Mouse (Mus musculus) c-Kit-positive CD71-positive TER-119-negative erythroid progenitor cells, embryonic 14.5 days (primary cell): ENCODE data around the gene Cyp17a1.

Source experiments
- DNase-seq: peaks from one replicate; pipeline ENCODE4 v3.0.0-alpha.2; 2013; ENCODE audit warnings: low read depth

Gene Cyp17a1

GRCm38 (mm10) chr19:46669802-46670201 is 3.2 kb downstream of the Cyp17a1 start:
- no peak for DNase-seq

GRCm38 (mm10) chr19:46668263-46668662 is 4.7 kb downstream of the Cyp17a1 start:
- DNase-seq = no peak

- DNase-seq = no peak
Observed at GRCm38 (mm10) chr19:46667300-46667699, 5.7 kb downstream of the Cyp17a1 start.

- no peak for DNase-seq
Observed at GRCm38 (mm10) chr19:46665474-46665873, 7.5 kb downstream of the Cyp17a1 start.

- DNase-seq = no peak
Observed at GRCm38 (mm10) chr19:46662784-46663183, 10.2 kb downstream of the Cyp17a1 start.

GRCm38 (mm10) chr19:46662214-46662613 is 10.8 kb downstream of the Cyp17a1 start:
- no peak for DNase-seq

GRCm38 (mm10) chr19:46661511-46661910 is 11.5 kb downstream of the Cyp17a1 start:
- no peak for DNase-seq

GRCm38 (mm10) chr19:46658851-46659250 is 14.1 kb downstream of the Cyp17a1 start:
- no peak for DNase-seq

- no peak for DNase-seq
Observed at GRCm38 (mm10) chr19:46658348-46658747, 14.6 kb downstream of the Cyp17a1 start.

- DNase-seq = no peak
Observed at GRCm38 (mm10) chr19:46657339-46658020, 15.5 kb downstream of the Cyp17a1 start.

GRCm38 (mm10) chr19:46656151-46656840 is 16.7 kb downstream of the Cyp17a1 start:
- no peak for DNase-seq

GRCm38 (mm10) chr19:46655626-46656025 is 17.3 kb downstream of the Cyp17a1 start:
- DNase-seq = no peak

- no peak for DNase-seq
Observed at GRCm38 (mm10) chr19:46653616-46654235, 19.2 kb downstream of the Cyp17a1 start.

GRCm38 (mm10) chr19:46653188-46653587 is 19.8 kb downstream of the Cyp17a1 start:
- DNase-seq = no peak

- no peak for DNase-seq
Observed at GRCm38 (mm10) chr19:46648565-46648964, 24.4 kb downstream of the Cyp17a1 start.

GRCm38 (mm10) chr19:46647850-46648249 is 25.1 kb downstream of the Cyp17a1 start:
- DNase-seq = no peak

GRCm38 (mm10) chr19:46647254-46647653 is 25.7 kb downstream of the Cyp17a1 start:
- DNase-seq = no peak

- no peak for DNase-seq
Observed at GRCm38 (mm10) chr19:46646041-46646481, 26.9 kb downstream of the Cyp17a1 start.

- no peak for DNase-seq
Observed at GRCm38 (mm10) chr19:46644793-46645602, 28.0 kb downstream of the Cyp17a1 start.

GRCm38 (mm10) chr19:46644343-46644792 is 28.6 kb downstream of the Cyp17a1 start:
- DNase-seq = no peak

GRCm38 (mm10) chr19:46643236-46643635 is 29.7 kb downstream of the Cyp17a1 start:
- no peak for DNase-seq

- DNase-seq = no peak
Observed at GRCm38 (mm10) chr19:46642136-46642753, 30.7 kb downstream of the Cyp17a1 start.
